Mouse (Mus musculus) heart, embryonic 11.5 days (tissue): ENCODE data around the gene Agtrap. TPM values are rescaled to one million over a fixed set of nuclear protein-coding genes. Genes with fewer than 3 reads are reported as not detected.
A peak's percentile ranks its signal among the peaks of the same experiment; 100 is the strongest.

ENCODE experiments used
- ATAC-seq: fragments of 200-750 bp; cut with Nextera tagmentation; replicated peaks from 2 replicates; pipeline ENCODE4 v1.8.0; 2017; ENCODE audit warnings: moderate library complexity; ENCODE audit not compliant: insufficient number of reproducible peaks, low FRiP score, low TSS enrichment
- H3K27ac ChIP-seq: fragments of 300-500 bp; sonication (generic); 2 replicates; pipeline ENCODE4 v1.5.1; 2014; ENCODE audit warnings: mild to moderate bottlenecking, low read depth, low read length
- H3K27me3 ChIP-seq: fragments of 300-500 bp; sonication (generic); 2 replicates; pipeline ENCODE4 v1.6.1; 2014; ENCODE audit warnings: mild to moderate bottlenecking, low read length, mixed read lengths; ENCODE audit not compliant: control insufficient read depth, insufficient read depth
- H3K36me3 ChIP-seq: fragments of 300-500 bp; sonication (generic); 2 replicates; pipeline ENCODE4 v1.6.1; 2014; ENCODE audit warnings: mild to moderate bottlenecking, low read length, moderate library complexity, mixed read lengths; ENCODE audit not compliant: control insufficient read depth, insufficient read depth
- H3K4me1 ChIP-seq: fragments of 300-500 bp; sonication (generic); 2 replicates; pipeline ENCODE4 v1.6.1; 2014; ENCODE audit warnings: low read length; ENCODE audit not compliant: control insufficient read depth, insufficient read depth
- H3K4me2 ChIP-seq: fragments of 300-500 bp; sonication (generic); 2 replicates; pipeline ENCODE4 v1.6.1; 2014; ENCODE audit warnings: mild to moderate bottlenecking, moderate library complexity
- H3K4me3 ChIP-seq: fragments of 300-500 bp; sonication (generic); 2 replicates; pipeline ENCODE4 v1.5.1; 2014; ENCODE audit warnings: low read depth, low read length
- H3K9ac ChIP-seq: fragments of 300-500 bp; sonication (generic); 2 replicates; pipeline ENCODE4 v1.6.1; 2014; ENCODE audit warnings: mild to moderate bottlenecking, low read depth, low read length, moderate library complexity
- H3K9me3 ChIP-seq: fragments of 300-500 bp; sonication (generic); replicated peaks from 2 replicates; pipeline ENCODE4 v1.6.1; 2016; ENCODE audit warnings: low read length; ENCODE audit not compliant: control insufficient read depth
- WGBS: fragments of 180-500 bp; shearing (Covaris S2); extraction: QIAGEN DNeasy Blood & Tissue Kit; methylation state at CpG from one replicate; pipeline ENCODE4 v1.1.7; 2014; ENCODE audit not compliant: insufficient replicate concordance; 5-methylcytosine and 5-hydroxymethylcytosine counted together
- polyA plus RNA-seq: library from polyadenylated mRNA; unstranded; fragments of >200 nt; fragmentation: Nextera tagmentation; extraction: Ambion mirVana; gene quantifications from 2 replicates; pipeline ENCODE4 v1.2.1, GENCODE M21; 2014

The Agtrap gene
- polyA plus RNA-seq, 1 experiment from 2014 or later = 17.6 TPM

- H3K9ac ChIP-seq = no peak overlapping the region
- no peak for ATAC-seq
- H3K4me1 ChIP-seq = no peaks in the 10 kb centered on the region
- 83% methylated on average over 6 of the region's 6 CpGs for WGBS
- H3K4me3 ChIP-seq = no peak overlapping the region
- H3K27me3 ChIP-seq = no peaks in the 10 kb centered on the region; the same call in 1 of the 2 replicates
- no peaks in the 10 kb centered on the region for H3K9me3 ChIP-seq
- H3K36me3 ChIP-seq = peaks cover 4% of the 10 kb centered on the region; the same call in 1 of the 2 replicates
- no peak overlapping the region for H3K4me2 ChIP-seq
- H3K27ac ChIP-seq = no peak overlapping the region
Observed at GRCm38 (mm10) chr4:148075881-148076280, 11.9 kb downstream of the Agtrap start.

- 0 out of 2 replicates have a peak, but pooled peaks have one; percentile 44 for ATAC-seq
- WGBS = 30% methylated on average over 21 of the region's 21 CpGs
- H3K9ac ChIP-seq = no peak overlapping the region
Observed at GRCm38 (mm10) chr4:148075259-148075658, 12.6 kb downstream of the Agtrap start.

GRCm38 (mm10) chr4:148074521-148075189, 13.2 kb downstream of the Agtrap start:
- no peaks in the 10 kb centered on the region for H3K4me1 ChIP-seq
- no peaks in the 10 kb centered on the region for H3K9me3 ChIP-seq
- peak overlapping the region; percentile 28 for H3K4me3 ChIP-seq
- ATAC-seq = no peak
- no peak overlapping the region for H3K27ac ChIP-seq
- peak overlapping the region; percentile 54 for H3K4me2 ChIP-seq
- no peaks in the 10 kb centered on the region for H3K36me3 ChIP-seq
- no peak overlapping the region for H3K9ac ChIP-seq
- WGBS = 48% methylated on average over 17 of the region's 17 CpGs
- no peaks in the 10 kb centered on the region; the same call in 1 of the 2 replicates for H3K27me3 ChIP-seq

More at GRCm38 (mm10) chr4:148075259-148075658, 12.6 kb downstream of the Agtrap start:
- peak overlapping the region; percentile 28 for H3K4me3 ChIP-seq
- no peaks in the 10 kb centered on the region for H3K4me1 ChIP-seq
- no peaks in the 10 kb centered on the region; the same call in 1 of the 2 replicates for H3K27me3 ChIP-seq
- peak overlapping the region; percentile 54 for H3K4me2 ChIP-seq
- no peak overlapping the region for H3K27ac ChIP-seq
- H3K9me3 ChIP-seq = no peaks in the 10 kb centered on the region
- H3K36me3 ChIP-seq = peaks cover 2% of the 10 kb centered on the region; the same call in 1 of the 2 replicates

GRCm38 (mm10) chr4:148071508-148071907, 16.3 kb downstream of the Agtrap start:
- Histone ChIP-seq H3K4me1 (peaks cover 2% of the 10 kb centered on the region; the same call in 1 of the 2 replicates), H3K4me2 (no peak overlapping the region), H3K36me3 (no peaks in the 10 kb centered on the region), H3K9me3 (no peaks in the 10 kb centered on the region), H3K4me3 (no peak overlapping the region), H3K27me3 (no peaks in the 10 kb centered on the region; the same call in 1 of the 2 replicates), H3K27ac (no peak overlapping the region), H3K9ac (no peak overlapping the region)
- WGBS = 62% methylated on average over 5 of the region's 5 CpGs
- ATAC-seq = no peak

GRCm38 (mm10) chr4:148069602-148070218, 18.1 kb downstream of the Agtrap start:
- H3K9me3 ChIP-seq = no peaks in the 10 kb centered on the region
- WGBS = 74% methylated on average over 9 of the region's 9 CpGs
- peaks cover 8% of the 10 kb centered on the region for H3K4me1 ChIP-seq
- H3K9ac ChIP-seq = no peak overlapping the region
- no peak overlapping the region for H3K27ac ChIP-seq
- ATAC-seq = no peak
- H3K4me3 ChIP-seq = no peak overlapping the region
- no peaks in the 10 kb centered on the region for H3K36me3 ChIP-seq
- no peaks in the 10 kb centered on the region; the same call in 1 of the 2 replicates for H3K27me3 ChIP-seq
- H3K4me2 ChIP-seq = no peak overlapping the region

GRCm38 (mm10) chr4:148067346-148067745, 20.5 kb downstream of the Agtrap start:
- H3K27me3 ChIP-seq = no peaks in the 10 kb centered on the region
- H3K4me1 ChIP-seq = peaks cover 8% of the 10 kb centered on the region
- no peak overlapping the region for H3K9ac ChIP-seq
- H3K4me2 ChIP-seq = no peak overlapping the region
- no peaks in the 10 kb centered on the region for H3K36me3 ChIP-seq
- WGBS = 84% methylated on average over 8 of the region's 8 CpGs
- H3K27ac ChIP-seq = no peak overlapping the region
- no peaks in the 10 kb centered on the region for H3K9me3 ChIP-seq
- no peak overlapping the region for H3K4me3 ChIP-seq
- no peak for ATAC-seq

GRCm38 (mm10) chr4:148066401-148066744, 21.5 kb downstream of the Agtrap start:
- Histone ChIP-seq H3K4me2 (no peak overlapping the region), H3K36me3 (no peaks in the 10 kb centered on the region), H3K9me3 (no peaks in the 10 kb centered on the region), H3K4me1 (peaks cover 8% of the 10 kb centered on the region), H3K27me3 (no peaks in the 10 kb centered on the region), H3K4me3 (no peak overlapping the region), H3K9ac (no peak overlapping the region), H3K27ac (no peak overlapping the region)
- 65% methylated on average over 9 of the region's 9 CpGs for WGBS
- ATAC-seq = no peak

- H3K4me2 ChIP-seq = no peak overlapping the region
- H3K4me3 ChIP-seq = no peak overlapping the region
- no peaks in the 10 kb centered on the region for H3K27me3 ChIP-seq
- H3K9me3 ChIP-seq = no peaks in the 10 kb centered on the region
- H3K4me1 ChIP-seq = peaks cover 8% of the 10 kb centered on the region
- ATAC-seq = no peak
- no peak overlapping the region for H3K9ac ChIP-seq
- H3K27ac ChIP-seq = no peak overlapping the region
- H3K36me3 ChIP-seq = no peaks in the 10 kb centered on the region
- 47% methylated on average over 6 of the region's 6 CpGs for WGBS
Observed at GRCm38 (mm10) chr4:148065702-148066400, 22.0 kb downstream of the Agtrap start.
